Mouse (Mus musculus): ENCODE measurements around the gene Stpg2.

GRCm38 (mm10) chr3:139245219-139245618, 39.7 kb downstream of the Stpg2 start:
- no peak for TF ChIP-seq CTCF (IDR thresholded peaks at IDR 0.05; ENCODE audit: insufficient read depth, low read depth, low read length)
- TF ChIP-seq POLR2A (IDR thresholded peaks at IDR 0.05; ENCODE audit: insufficient read depth, low read depth, low read length): no peak

Data from olfactory bulb, adult 2 months (tissue).